Mouse (Mus musculus): Measurements from ENCODE around the gene Sox13. TPM values are rescaled to one million over a fixed set of nuclear protein-coding genes. Genes with fewer than 3 reads are reported as not detected.

Sox13 gene
- polyA plus RNA-seq, 1 experiment from 2014 or later: 12.8 TPM

GRCm38 (mm10) chr1:133456097-133456496 lies 31.9 kb upstream of the Sox13 start:
- no peak overlapping the region for H3K4me3 ChIP-seq (ENCODE audit: low read length)
- ATAC-seq (ENCODE audit: low FRiP score, low TSS enrichment): no peak
- no peaks in the 10 kb centered on the region for H3K9me3 ChIP-seq (ENCODE audit: low read length)
- no peaks in the 10 kb centered on the region for H3K27me3 ChIP-seq (ENCODE audit: insufficient read depth, low read length)
- peaks cover 11% of the 10 kb centered on the region for H3K4me1 ChIP-seq (ENCODE audit: insufficient read depth, low read length)
- no peak overlapping the region for H3K27ac ChIP-seq (ENCODE audit: low read length)
- H3K9ac ChIP-seq (replicated peaks; ENCODE audit: low read length): no peak overlapping the region
- no peaks in the 10 kb centered on the region for H3K36me3 ChIP-seq (ENCODE audit: insufficient read depth, low read length)
- H3K4me2 ChIP-seq (replicated peaks; ENCODE audit: low read depth, low read length): no peak overlapping the region
- 66% methylated on average over 2 of the region's 2 CpGs for WGBS

GRCm38 (mm10) chr1:133452564-133453165 lies 28.5 kb upstream of the Sox13 start:
- no peak overlapping the region for H3K4me2 ChIP-seq (replicated peaks; ENCODE audit: low read depth, low read length)

GRCm38 (mm10) chr1:133451869-133452563 lies 27.8 kb upstream of the Sox13 start:
- H3K36me3 ChIP-seq (ENCODE audit: insufficient read depth, low read length): no peaks in the 10 kb centered on the region
- no peak overlapping the region for H3K4me3 ChIP-seq (ENCODE audit: low read length)
- H3K9me3 ChIP-seq (ENCODE audit: low read length): no peaks in the 10 kb centered on the region
- H3K4me1 ChIP-seq (ENCODE audit: insufficient read depth, low read length): peaks cover 23% of the 10 kb centered on the region
- no peaks in the 10 kb centered on the region for H3K27me3 ChIP-seq (ENCODE audit: insufficient read depth, low read length)
- 52% methylated on average over 13 of the region's 13 CpGs for WGBS
- no peak overlapping the region for H3K9ac ChIP-seq (replicated peaks; ENCODE audit: low read length)
- H3K4me2 ChIP-seq (replicated peaks; ENCODE audit: low read depth, low read length): no peak overlapping the region
- peak overlapping the region; percentile 62 for H3K27ac ChIP-seq (ENCODE audit: low read length)
- ATAC-seq (ENCODE audit: low FRiP score, low TSS enrichment): no peak

More at GRCm38 (mm10) chr1:133452564-133453165, 28.5 kb upstream of the Sox13 start:
- no peaks in the 10 kb centered on the region for H3K36me3 ChIP-seq (ENCODE audit: insufficient read depth, low read length)
- peaks cover 23% of the 10 kb centered on the region for H3K4me1 ChIP-seq (ENCODE audit: insufficient read depth, low read length)
- H3K9me3 ChIP-seq (ENCODE audit: low read length): no peaks in the 10 kb centered on the region
- no peaks in the 10 kb centered on the region for H3K27me3 ChIP-seq (ENCODE audit: insufficient read depth, low read length)
- ATAC-seq (ENCODE audit: low FRiP score, low TSS enrichment): peak; percentile 66; the same call in 1 of the 2 replicates
- WGBS: 38% methylated on average over 10 of the region's 10 CpGs
- no peak overlapping the region for H3K9ac ChIP-seq (replicated peaks; ENCODE audit: low read length)
- peak overlapping the region; percentile 62 for H3K27ac ChIP-seq (ENCODE audit: low read length)
- no peak overlapping the region for H3K4me3 ChIP-seq (ENCODE audit: low read length)

GRCm38 (mm10) chr1:133451025-133451424 lies 26.8 kb upstream of the Sox13 start:
- Histone ChIP-seq H3K27ac (ENCODE audit: low read length) (no peak overlapping the region), H3K4me1 (ENCODE audit: insufficient read depth, low read length) (peaks cover 23% of the 10 kb centered on the region), H3K36me3 (ENCODE audit: insufficient read depth, low read length) (no peaks in the 10 kb centered on the region), H3K9ac (replicated peaks; ENCODE audit: low read length) (no peak overlapping the region), H3K4me3 (ENCODE audit: low read length) (no peak overlapping the region), H3K9me3 (ENCODE audit: low read length) (no peaks in the 10 kb centered on the region), H3K27me3 (ENCODE audit: insufficient read depth, low read length) (no peaks in the 10 kb centered on the region), H3K4me2 (replicated peaks; ENCODE audit: low read depth, low read length) (no peak overlapping the region)
- ATAC-seq (ENCODE audit: low FRiP score, low TSS enrichment): no peak
- 54% methylated on average over 11 of the region's 11 CpGs for WGBS

- H3K27me3 ChIP-seq (ENCODE audit: insufficient read depth, low read length): no peaks in the 10 kb centered on the region
- H3K9ac ChIP-seq (replicated peaks; ENCODE audit: low read length): no peak overlapping the region
- 23% methylated on average over 14 of the region's 14 CpGs for WGBS
- ATAC-seq (ENCODE audit: low FRiP score, low TSS enrichment): peak; percentile 70
- peaks cover 23% of the 10 kb centered on the region for H3K4me1 ChIP-seq (ENCODE audit: insufficient read depth, low read length)
- no peaks in the 10 kb centered on the region for H3K36me3 ChIP-seq (ENCODE audit: insufficient read depth, low read length)
- H3K4me2 ChIP-seq (replicated peaks; ENCODE audit: low read depth, low read length): peak overlapping the region; percentile 31; the same call in 1 of the 2 replicates
- no peak overlapping the region for H3K4me3 ChIP-seq (ENCODE audit: low read length)
- 0 out of 2 replicates have a peak overlapping the region, but pooled peaks have one; percentile 31 for H3K27ac ChIP-seq (ENCODE audit: low read length)
- H3K9me3 ChIP-seq (ENCODE audit: low read length): peaks cover under 1% of the 10 kb centered on the region; the same call in 1 of the 2 replicates
Observed at GRCm38 (mm10) chr1:133448351-133448931, 24.3 kb upstream of the Sox13 start.

- H3K9ac ChIP-seq (replicated peaks; ENCODE audit: low read length): no peak overlapping the region
- H3K4me3 ChIP-seq (ENCODE audit: low read length): no peak overlapping the region
- H3K36me3 ChIP-seq (ENCODE audit: insufficient read depth, low read length): no peaks in the 10 kb centered on the region
- WGBS: 91% methylated on average over 4 of the region's 4 CpGs
- H3K4me2 ChIP-seq (replicated peaks; ENCODE audit: low read depth, low read length): no peak overlapping the region
- no peak overlapping the region for H3K27ac ChIP-seq (ENCODE audit: low read length)
- peaks cover 4% of the 10 kb centered on the region; the same call in 1 of the 2 replicates for H3K9me3 ChIP-seq (ENCODE audit: low read length)
- no peaks in the 10 kb centered on the region for H3K27me3 ChIP-seq (ENCODE audit: insufficient read depth, low read length)
- H3K4me1 ChIP-seq (ENCODE audit: insufficient read depth, low read length): peaks cover 12% of the 10 kb centered on the region
- no peak for ATAC-seq (ENCODE audit: low FRiP score, low TSS enrichment)
Observed at GRCm38 (mm10) chr1:133446291-133446690, 22.1 kb upstream of the Sox13 start.

GRCm38 (mm10) chr1:133444315-133444714 lies 20.1 kb upstream of the Sox13 start:
- H3K4me3 ChIP-seq (ENCODE audit: low read length): no peak overlapping the region
- H3K9ac ChIP-seq (replicated peaks; ENCODE audit: low read length): no peak overlapping the region
- H3K36me3 ChIP-seq (ENCODE audit: insufficient read depth, low read length): no peaks in the 10 kb centered on the region
- peaks cover 4% of the 10 kb centered on the region; the same call in 1 of the 2 replicates for H3K9me3 ChIP-seq (ENCODE audit: low read length)
- peaks cover 11% of the 10 kb centered on the region for H3K4me1 ChIP-seq (ENCODE audit: insufficient read depth, low read length)
- ATAC-seq (ENCODE audit: low FRiP score, low TSS enrichment): no peak
- no peak overlapping the region for H3K4me2 ChIP-seq (replicated peaks; ENCODE audit: low read depth, low read length)
- H3K27ac ChIP-seq (ENCODE audit: low read length): no peak overlapping the region
- 74% methylated on average over 8 of the region's 8 CpGs for WGBS
- H3K27me3 ChIP-seq (ENCODE audit: insufficient read depth, low read length): no peaks in the 10 kb centered on the region

GRCm38 (mm10) chr1:133437916-133438683 lies 13.9 kb upstream of the Sox13 start:
- no peak overlapping the region for H3K4me3 ChIP-seq (ENCODE audit: low read length)
- 0 out of 2 replicates have a peak overlapping the region, but pooled peaks have one; percentile 13 for H3K9ac ChIP-seq (replicated peaks; ENCODE audit: low read length)
- peaks cover under 1% of the 10 kb centered on the region; the same call in 1 of the 2 replicates for H3K9me3 ChIP-seq (ENCODE audit: low read length)
- no peaks in the 10 kb centered on the region for H3K27me3 ChIP-seq (ENCODE audit: insufficient read depth, low read length)
- no peaks in the 10 kb centered on the region for H3K36me3 ChIP-seq (ENCODE audit: insufficient read depth, low read length)
- ATAC-seq (ENCODE audit: low FRiP score, low TSS enrichment): no peak
- H3K4me2 ChIP-seq (replicated peaks; ENCODE audit: low read depth, low read length): no peak overlapping the region
- peaks cover 22% of the 10 kb centered on the region for H3K4me1 ChIP-seq (ENCODE audit: insufficient read depth, low read length)
- H3K27ac ChIP-seq (ENCODE audit: low read length): no peak overlapping the region
- WGBS: 38% methylated on average over 14 of the region's 14 CpGs

GRCm38 (mm10) chr1:133434756-133435112 lies 10.6 kb upstream of the Sox13 start:
- no peaks in the 10 kb centered on the region for H3K27me3 ChIP-seq (ENCODE audit: insufficient read depth, low read length)
- H3K9me3 ChIP-seq (ENCODE audit: low read length): peaks cover 3% of the 10 kb centered on the region
- ATAC-seq (ENCODE audit: low FRiP score, low TSS enrichment): no peak; the same call in 1 of the 2 replicates
- peak overlapping the region; percentile 63 for H3K9ac ChIP-seq (replicated peaks; ENCODE audit: low read length)
- peaks cover 22% of the 10 kb centered on the region for H3K4me1 ChIP-seq (ENCODE audit: insufficient read depth, low read length)
- 5% methylated on average over 10 of the region's 10 CpGs for WGBS
- H3K36me3 ChIP-seq (ENCODE audit: insufficient read depth, low read length): no peaks in the 10 kb centered on the region
- H3K4me2 ChIP-seq (replicated peaks; ENCODE audit: low read depth, low read length): peak overlapping the region; percentile 59
- H3K4me3 ChIP-seq (ENCODE audit: low read length): peak overlapping the region; percentile 37
- peak overlapping the region; percentile 74 for H3K27ac ChIP-seq (ENCODE audit: low read length)
